Comparison of ENCODE assay signal across 12 mouse cellular contexts in the genomic region with DNA sequence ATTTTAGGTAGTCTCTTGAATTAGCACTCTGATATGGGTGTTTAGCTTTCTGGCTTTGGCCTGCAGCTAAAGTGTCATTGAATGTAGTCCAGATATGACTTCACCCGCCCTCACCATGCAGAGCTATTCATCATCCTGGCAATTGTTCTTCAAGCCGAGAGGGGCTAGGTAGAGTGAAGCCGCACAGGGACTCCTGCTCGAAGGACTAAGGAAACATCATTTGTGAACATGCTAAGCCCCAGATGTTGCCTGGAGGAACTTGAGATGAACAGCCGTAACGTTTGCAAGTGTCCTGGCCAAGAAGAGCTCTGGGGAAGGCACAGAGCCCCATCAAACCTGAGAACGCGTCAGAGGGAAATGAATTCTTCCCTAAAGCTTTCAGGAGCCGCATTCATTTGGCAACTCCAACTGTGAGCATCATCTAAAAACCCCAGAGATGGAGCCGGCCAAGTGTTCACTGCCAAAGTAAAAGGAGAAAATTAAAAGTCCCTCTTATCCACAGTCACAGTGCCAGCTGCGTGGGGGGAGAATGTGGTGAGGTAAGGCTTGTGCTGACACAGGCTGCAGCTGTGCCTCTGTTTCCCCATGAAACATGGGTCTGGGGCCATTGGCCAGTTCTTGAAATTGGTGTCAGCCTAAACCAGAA. TPM values are rescaled to one million over a fixed set of nuclear protein-coding genes. Genes with fewer than 3 reads are reported as not detected.
DNase-seq lines count a peak whose midpoint lies in the region; ATAC-seq lines count a peak whose summit lies in the region.
"Had no signal": no experiment of that assay in that cellular context is flagged by ENCODE, and none has a peak within 500 bp of the region (broad histone marks: within the 10 kb centered on the region; RNA-seq: fewer than 3 reads in every experiment).

No protein-coding gene starts in this region.

- H3K4me2 ChIP-seq in kidney, embryonic 15.5 days = no peak overlapping the region
- H3K4me2 ChIP-seq in hindbrain, embryonic 14.5 days (replicated peaks) = no peak overlapping the region

- H3K9me3 ChIP-seq in kidney, embryonic 15.5 days (replicated peaks) = no peaks in the 10 kb centered on the region
- no peaks in the 10 kb centered on the region for H3K9me3 ChIP-seq in hindbrain, embryonic 14.5 days (ENCODE audit: control insufficient read depth, low read length)

- no peak overlapping the region for H3K9ac ChIP-seq in kidney, embryonic 15.5 days
- H3K9ac ChIP-seq in hindbrain, embryonic 14.5 days = no peak overlapping the region

- no peak overlapping the region for H3K4me3 ChIP-seq in kidney, embryonic 15.5 days (replicated peaks)
- no peak overlapping the region for H3K4me3 ChIP-seq in hindbrain, embryonic 14.5 days (replicated peaks; ENCODE audit: low read length)

- H3K4me1 ChIP-seq in kidney, embryonic 15.5 days = peaks cover 34% of the 10 kb centered on the region
- peaks cover 34% of the 10 kb centered on the region for H3K4me1 ChIP-seq in hindbrain, embryonic 14.5 days (replicated peaks; ENCODE audit: control insufficient read depth, insufficient read depth, low read length)

- WGBS in kidney, embryonic 15.5 days = 69% methylated on average over 11 of the region's 11 CpGs
- WGBS in hindbrain, embryonic 14.5 days = 43% methylated on average over 11 of the region's 11 CpGs

- H3K27ac ChIP-seq in kidney, embryonic 15.5 days = 0 out of 2 replicates have a peak overlapping the region, but pooled peaks have one; percentile 33
- H3K27ac ChIP-seq in hindbrain, embryonic 14.5 days = peak overlapping the region; percentile 40; the same call in 1 of the 2 replicates

- H3K27me3 ChIP-seq in kidney, embryonic 15.5 days = no peaks in the 10 kb centered on the region
- H3K27me3 ChIP-seq in hindbrain, embryonic 14.5 days (ENCODE audit: control insufficient read depth, insufficient read depth, low read length) = no peaks in the 10 kb centered on the region
- H3K27me3 ChIP-seq: Patski had no signal

- no peaks in the 10 kb centered on the region for H3K36me3 ChIP-seq in kidney, embryonic 15.5 days
- H3K36me3 ChIP-seq in hindbrain, embryonic 14.5 days (replicated peaks; ENCODE audit: control insufficient read depth, insufficient read depth) = no peaks in the 10 kb centered on the region

- no peak for ATAC-seq in kidney, embryonic 15.5 days (replicated peaks; ENCODE audit: low FRiP score)
- no peak for ATAC-seq in hindbrain, embryonic 14.5 days (ENCODE audit: low FRiP score)
- ATAC-seq: Patski had no signal

- DNase-seq in adrenal gland, adult (ENCODE audit: inconsistent age in 2 of 2, low spot score in 1 of 2) = peak; percentile 37 to 78
- no peak for DNase-seq in adrenal gland, postnatal 4 days (ENCODE audit: low spot score in 2 of 2)
- DNase-seq in kidney, adult 11 months = no peak
- DNase-seq in hindbrain, embryonic 14.5 days (ENCODE audit: low spot score) = no peak
- DNase-seq in right cerebral cortex, postnatal 25 days = peak; percentile 47
- DNase-seq in kidney, postnatal 14 days = no peak
- DNase-seq in retina, postnatal 1 day = no peak
- DNase-seq: heart, adult 18-20 months had no signal

RNA-seq across cellular contexts. Expression of a gene that starts 10.8 kb away (rescaled TPM):
- total RNA-seq in adrenal gland, postnatal 4 days (2021) = 100 to 1,000 TPM in 1 of 2 experiments, under 1 TPM in 1; 0.96 to 609 TPM
- polyA plus RNA-seq in kidney, embryonic 15.5 days (2015; fragmentation: Nextera tagmentation; extraction: Ambion mirVana) = 1.8 and 3.0 TPM in 2 replicates
- 0.78 and 0.96 TPM in 2 replicates for polyA plus RNA-seq in hindbrain, embryonic 14.5 days (2014; fragmentation: Nextera tagmentation; extraction: Ambion mirVana)
- total RNA-seq: heart, adult 18-20 months; left cerebral cortex, postnatal 10 days had no signal
- polyA plus RNA-seq: Patski had no signal

RNA-seq across cellular contexts. Expression of a gene that starts 39.0 kb away (rescaled TPM):
- total RNA-seq in adrenal gland, postnatal 4 days (2021) = not detected
- polyA plus RNA-seq in kidney, embryonic 15.5 days (2015; fragmentation: Nextera tagmentation; extraction: Ambion mirVana) = 0.40 and 0.66 TPM in 2 replicates
- polyA plus RNA-seq in hindbrain, embryonic 14.5 days (2014; fragmentation: Nextera tagmentation; extraction: Ambion mirVana) = 0.16 and 0.17 TPM in 2 replicates
- total RNA-seq: heart, adult 18-20 months; left cerebral cortex, postnatal 10 days had no signal
- polyA plus RNA-seq: spleen, adult 2 months had no signal

RNA-seq across cellular contexts. Expression of a gene that starts 43.8 kb away (rescaled TPM):
- 10 to 100 TPM in 1 of 2 experiments, 1 to 10 TPM in 1; 9.3 to 10.2 TPM for total RNA-seq in adrenal gland, postnatal 4 days (2021)
- polyA plus RNA-seq in kidney, embryonic 15.5 days (2015; fragmentation: Nextera tagmentation; extraction: Ambion mirVana) = 23.5 and 24.9 TPM in 2 replicates
- 12.2 and 13.7 TPM in 2 replicates for polyA plus RNA-seq in hindbrain, embryonic 14.5 days (2014; fragmentation: Nextera tagmentation; extraction: Ambion mirVana)

Comparison
In these comparisons a context has a peak if more than half of its experiments do, and no peak if none do; other contexts are left out.
1. DNase-seq: peak in adrenal gland, adult (2 of 2) and right cerebral cortex, postnatal 25 days (single experiment); none in adrenal gland, postnatal 4 days (0 of 2), kidney, adult 11 months (single experiment), hindbrain, embryonic 14.5 days (single experiment), kidney, postnatal 14 days (single experiment) and retina, postnatal 1 day (single experiment).